ENCODE assay signal across 10 mouse cellular contexts in genomic region chr13:51816559-51817041, GRCm38 (mm10). TPM values are rescaled to one million over a fixed set of nuclear protein-coding genes. Genes with fewer than 3 reads are reported as not detected.
DNase-seq lines count a peak whose midpoint lies in the region; ATAC-seq lines count a peak whose summit lies in the region.
"Had no signal": no experiment of that assay in that cellular context is flagged by ENCODE, and none has a peak within 500 bp of the region (broad histone marks: within the 10 kb centered on the region; RNA-seq: fewer than 3 reads in every experiment).

No protein-coding gene starts in this region.

- H3K4me2 ChIP-seq in hindbrain, embryonic 12.5 days (replicated peaks), result no peak overlapping the region
- H3K4me2 ChIP-seq: limb, embryonic 15.5 days had no signal

- WGBS in hindbrain, embryonic 12.5 days, result 70% methylated on average over 5 of the region's 5 CpGs

- H3K27me3 ChIP-seq in hindbrain, embryonic 12.5 days, result no peaks in the 10 kb centered on the region
- H3K27me3 ChIP-seq: limb, embryonic 15.5 days had no signal

- peak overlapping the region; percentile 48; the same call in 1 of the 2 replicates for H3K27ac ChIP-seq in hindbrain, embryonic 12.5 days
- H3K27ac ChIP-seq: limb, embryonic 15.5 days had no signal

- ATAC-seq in hindbrain, embryonic 12.5 days (ENCODE audit: low FRiP score), result no peak

- H3K36me3 ChIP-seq in hindbrain, embryonic 12.5 days, result no peaks in the 10 kb centered on the region
- H3K36me3 ChIP-seq: G1E; limb, embryonic 15.5 days had no signal

- no peak overlapping the region for H3K4me3 ChIP-seq in hindbrain, embryonic 12.5 days
- H3K4me3 ChIP-seq: limb, embryonic 15.5 days had no signal

- DNase-seq in layer of hippocampus, adult 11-12 months (ENCODE audit: low spot score), result peak; percentile 60
- DNase-seq in layer of hippocampus, adult 9-10 months (ENCODE audit: low spot score), result no peak
- peak; percentile 82 for DNase-seq in cerebellum, adult 9-11 months
- peak; percentile 39 to 56 for DNase-seq in lung, postnatal 4 days
- DNase-seq in adrenal gland, postnatal 25 days, result no peak
- no peak for DNase-seq in gastrocnemius, postnatal 36 days
- no peak for DNase-seq in thymus, postnatal 14 days

- H3K4me1 ChIP-seq in hindbrain, embryonic 12.5 days, result peaks cover 22% of the 10 kb centered on the region
- H3K4me1 ChIP-seq: limb, embryonic 15.5 days had no signal

- H3K9ac ChIP-seq in hindbrain, embryonic 12.5 days, result no peak overlapping the region
- H3K9ac ChIP-seq: limb, embryonic 15.5 days had no signal

- intact Hi-C loops in gastrocnemius, postnatal 36 days (cut with DNase I), result loop anchor here (5.0 kb wide), 1 partner anchor 164 kb away; the partner anchor contains the start of gene Secisbp2

- no peaks in the 10 kb centered on the region for H3K9me3 ChIP-seq in hindbrain, embryonic 12.5 days (replicated peaks)
- H3K9me3 ChIP-seq: limb, embryonic 15.5 days had no signal

RNA-seq across cellular contexts. Expression of gene Sema4d, which starts 23.1 kb away (rescaled TPM):
- polyA plus RNA-seq in hindbrain, embryonic 12.5 days (2016; fragmentation: Nextera tagmentation; extraction: Ambion mirVana), result 7.2 and 7.7 TPM in 2 replicates
- total RNA-seq in adrenal gland, postnatal 25 days (2021), result 15.4 and 22.0 TPM in 2 replicates
- 100 to 1,000 TPM; 123 to 134 TPM for total RNA-seq in gastrocnemius, postnatal 36 days (2021)

RNA-seq across cellular contexts. Expression of gene Gadd45g, which starts 29.9 kb away (rescaled TPM):
- polyA plus RNA-seq in hindbrain, embryonic 12.5 days (2016; fragmentation: Nextera tagmentation; extraction: Ambion mirVana), result 163 and 181 TPM in 2 replicates
- total RNA-seq in adrenal gland, postnatal 25 days (2021), result 15.2 and 29.0 TPM in 2 replicates
- 10 to 100 TPM in 1 of 2 experiments, 1 to 10 TPM in 1; 8.0 to 58.7 TPM for total RNA-seq in gastrocnemius, postnatal 36 days (2021)

Comparison
In these comparisons a context has a peak if more than half of its experiments do, and no peak if none do; other contexts are left out.
1. DNase-seq: peak in layer of hippocampus, adult 11-12 months (single experiment), cerebellum, adult 9-11 months (single experiment) and lung, postnatal 4 days (2 of 2); none in layer of hippocampus, adult 9-10 months (single experiment), adrenal gland, postnatal 25 days (single experiment), gastrocnemius, postnatal 36 days (0 of 2) and thymus, postnatal 14 days (single experiment).